Mouse (Mus musculus) C2C12 (cell line): Measurements from ENCODE around the gene Mmrn1. TPM values are rescaled to one million over a fixed set of nuclear protein-coding genes. Genes with fewer than 3 reads are reported as not detected.

Experiments used
- H3K27me3 ChIP-seq: one replicate; pipeline ENCODE4 v1.6.1; 2011; ENCODE audit not compliant: control insufficient read depth, insufficient read depth, insufficient read length
- H3K36me3 ChIP-seq: one replicate; pipeline ENCODE4 v1.6.1; 2011; ENCODE audit not compliant: control insufficient read depth, insufficient read depth
- H3K4me3 ChIP-seq: one replicate; pipeline ENCODE4 v1.5.1; 2011; ENCODE audit warnings: mild to moderate bottlenecking, control low read depth; ENCODE audit not compliant: poor library complexity, insufficient read depth, severe bottlenecking
- H3K79me2 ChIP-seq: one replicate; pipeline ENCODE4 v1.6.1; 2011; ENCODE audit not compliant: control insufficient read depth, insufficient read depth
- H3K79me3 ChIP-seq: one replicate; pipeline ENCODE4 v1.6.1; 2011; ENCODE audit warnings: low read depth, control low read depth
- H3ac ChIP-seq: one replicate; pipeline ENCODE3; 2011; ENCODE audit warnings: low read depth; ENCODE audit not compliant: control insufficient read depth, insufficient read length
- CEBPB ChIP-seq: IDR thresholded peaks from one replicate; pipeline ENCODE4 v1.6.1; 2011; ENCODE audit warnings: low read depth, mild to moderate bottlenecking, control low read depth, moderate library complexity
- CTCF ChIP-seq: IDR thresholded peaks from one replicate; pipeline ENCODE4 v1.5.1; 2011; ENCODE audit not compliant: control insufficient read depth, insufficient read depth, insufficient read length
- FOSL1 ChIP-seq: IDR thresholded peaks from one replicate; pipeline ENCODE4 v1.8.0; 2011; ENCODE audit warnings: mild to moderate bottlenecking, low read length; ENCODE audit not compliant: poor library complexity, insufficient read depth, severe bottlenecking
- MAX ChIP-seq: IDR thresholded peaks from one replicate; pipeline ENCODE4 v1.6.1; 2011; ENCODE audit warnings: mild to moderate bottlenecking, control low read depth
- MYOD1 ChIP-seq: IDR thresholded peaks from one replicate; pipeline ENCODE4 v1.6.1; 2011; ENCODE audit warnings: low read depth; ENCODE audit not compliant: control insufficient read depth, insufficient read length
- MYOG ChIP-seq: IDR thresholded peaks from one replicate; pipeline ENCODE4 v1.6.1; 2011; ENCODE audit not compliant: control insufficient read depth, insufficient read length; ENCODE audit errors: extremely low read depth
- USF1 ChIP-seq: IDR thresholded peaks from one replicate; pipeline ENCODE4 v1.6.1; 2011; ENCODE audit warnings: low read depth, mild to moderate bottlenecking, control low read depth, moderate library complexity
- polyA plus RNA-seq: library from polyadenylated mRNA; unstranded; fragments of >200 nt; fragmentation: generic; extraction: Trizol; gene quantifications from one replicate; pipeline ENCODE4 v1.2.1, GENCODE M21; 2012; ENCODE audit warnings: missing spikeins

Mmrn1 gene
- polyA plus RNA-seq, 1 experiment = not detected

GRCm38 (mm10) chr6:61003916-61004765 lies 79.4 kb downstream of the Mmrn1 start:
- H3K4me3 ChIP-seq = no peak overlapping the region
- H3K36me3 ChIP-seq = no peaks in the 10 kb centered on the region
- no peaks in the 10 kb centered on the region for H3K27me3 ChIP-seq
- no peaks in the 10 kb centered on the region for H3K79me3 ChIP-seq
- H3K79me2 ChIP-seq = no peaks in the 10 kb centered on the region
- H3ac ChIP-seq = no peak overlapping the region
- TF ChIP-seq MYOD1 = no peak
- TF ChIP-seq MAX = no peak
- no peak for TF ChIP-seq CTCF
- no peak for TF ChIP-seq CEBPB
- no peak for TF ChIP-seq USF1
- no peak for TF ChIP-seq MYOG
- no peak for TF ChIP-seq FOSL1

DNA sequence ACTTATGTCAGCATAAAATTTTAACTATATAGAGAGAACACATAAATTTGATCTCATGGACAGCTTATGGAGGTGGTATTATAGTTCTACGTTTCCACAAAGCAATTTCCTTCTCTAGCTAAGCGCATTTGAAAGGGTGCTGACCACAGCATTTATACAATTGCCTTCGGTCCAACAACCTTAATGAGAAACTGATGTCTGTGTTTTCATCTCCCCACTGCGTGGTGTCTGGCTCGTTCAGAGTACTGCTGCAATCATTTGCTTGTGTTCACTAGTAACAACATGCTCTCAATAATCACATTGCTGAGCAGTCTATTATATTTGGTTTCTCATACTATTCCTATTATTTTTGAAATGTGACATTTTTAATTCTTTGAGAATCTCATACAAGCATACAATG lies 89.0 kb downstream of the Mmrn1 start:
- TF ChIP-seq MAX (no peak), USF1 (no peak), FOSL1 (no peak), CEBPB (no peak), MYOG (no peak), MYOD1 (no peak), CTCF (no peak)
- no peaks in the 10 kb centered on the region for H3K36me3 ChIP-seq
- H3K79me2 ChIP-seq = no peaks in the 10 kb centered on the region
- H3K4me3 ChIP-seq = no peak overlapping the region
- H3ac ChIP-seq = no peak overlapping the region
- H3K79me3 ChIP-seq = no peaks in the 10 kb centered on the region
- H3K27me3 ChIP-seq = no peaks in the 10 kb centered on the region

GRCm38 (mm10) chr6:61019689-61020088 lies 94.9 kb downstream of the Mmrn1 start:
- H3K79me3 ChIP-seq = no peaks in the 10 kb centered on the region
- H3K79me2 ChIP-seq = no peaks in the 10 kb centered on the region
- H3K4me3 ChIP-seq = no peak overlapping the region
- no peak overlapping the region for H3ac ChIP-seq
- no peaks in the 10 kb centered on the region for H3K27me3 ChIP-seq
- H3K36me3 ChIP-seq = no peaks in the 10 kb centered on the region
- TF ChIP-seq FOSL1 = no peak
- TF ChIP-seq CEBPB = no peak
- TF ChIP-seq MYOD1 = no peak
- TF ChIP-seq MYOG = no peak
- no peak for TF ChIP-seq MAX
- TF ChIP-seq USF1 = no peak
- TF ChIP-seq CTCF = no peak

GRCm38 (mm10) chr6:61020995-61021394 lies 96.2 kb downstream of the Mmrn1 start:
- H3ac ChIP-seq = no peak overlapping the region
- H3K79me2 ChIP-seq = no peaks in the 10 kb centered on the region
- H3K4me3 ChIP-seq = no peak overlapping the region
- H3K79me3 ChIP-seq = no peaks in the 10 kb centered on the region
- no peaks in the 10 kb centered on the region for H3K27me3 ChIP-seq
- TF ChIP-seq MYOG (no peak), MAX (no peak), FOSL1 (no peak), MYOD1 (no peak), CEBPB (no peak), CTCF (no peak), USF1 (no peak)
- no peaks in the 10 kb centered on the region for H3K36me3 ChIP-seq

DNA sequence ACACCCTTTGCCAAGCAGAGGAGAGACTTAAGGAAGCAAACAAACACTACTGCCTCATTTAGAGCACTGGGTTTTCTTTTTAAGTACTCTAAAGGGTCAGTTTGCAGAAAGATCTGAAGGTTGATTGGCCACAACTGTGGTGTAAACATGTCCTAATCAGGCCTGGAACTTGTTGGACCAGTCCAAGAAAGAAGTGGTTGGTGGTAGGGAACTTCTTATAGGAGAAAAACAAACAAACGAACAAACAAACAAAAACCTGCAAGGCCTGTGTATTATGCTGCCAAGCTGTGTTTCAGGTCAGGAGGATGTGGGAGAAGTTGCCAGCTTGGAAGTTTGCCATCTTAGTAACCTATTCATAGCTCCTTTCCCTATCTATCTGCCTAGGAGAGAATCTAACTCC lies 108.5 kb downstream of the Mmrn1 start:
- no peaks in the 10 kb centered on the region for H3K27me3 ChIP-seq
- H3K4me3 ChIP-seq = no peak overlapping the region
- H3K79me3 ChIP-seq = no peaks in the 10 kb centered on the region
- no peak overlapping the region for H3ac ChIP-seq
- H3K79me2 ChIP-seq = no peaks in the 10 kb centered on the region
- H3K36me3 ChIP-seq = no peaks in the 10 kb centered on the region
- TF ChIP-seq MAX (no peak), MYOG (no peak), USF1 (no peak), CEBPB (no peak), CTCF (no peak), MYOD1 (no peak), FOSL1 (no peak)

Other genes starting within 250 kb of the Mmrn1 start
- gene Snca, start 95.1 kb upstream of the Mmrn1 start, polyA plus RNA-seq = 0.49 TPM